Mouse (Mus musculus): ENCODE results near the gene Arfgap1.

Arfgap1 gene

DNA sequence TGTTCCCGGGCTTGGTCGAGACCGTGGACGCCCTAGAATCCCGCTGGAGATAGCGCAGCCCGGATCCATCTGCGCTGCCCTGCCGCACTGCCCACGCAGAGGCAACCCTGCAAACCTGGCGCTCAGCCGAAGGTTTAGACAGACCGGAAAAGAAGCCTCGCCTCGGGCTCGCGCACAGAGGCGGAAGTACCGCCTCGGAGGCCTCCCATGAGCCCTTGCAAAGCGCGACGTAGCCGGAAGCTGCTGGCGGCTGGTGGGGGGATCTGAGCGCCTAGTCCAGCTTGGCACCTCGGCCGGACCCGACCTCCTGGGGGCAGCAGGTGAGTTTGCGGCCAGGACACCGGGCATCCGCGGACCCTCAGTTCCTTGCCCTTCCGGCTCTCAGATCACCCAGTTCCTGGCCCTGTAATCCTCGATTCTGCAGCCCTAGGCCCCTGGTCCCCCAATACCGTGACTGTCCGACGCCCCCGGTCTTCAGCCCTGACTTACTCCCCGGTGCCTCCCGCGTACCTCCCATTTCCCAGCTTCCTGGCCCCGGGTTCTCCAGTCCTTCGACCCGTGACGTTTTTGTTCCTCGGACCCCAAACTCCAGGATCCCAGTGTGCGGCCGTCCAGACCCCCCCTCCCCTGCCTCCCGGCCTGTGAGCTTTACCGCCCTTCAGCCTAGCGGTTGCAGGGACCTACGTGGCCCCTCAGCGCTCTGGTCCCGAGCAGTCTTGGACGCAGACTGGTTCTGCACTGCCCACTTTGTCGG, at the start of gene Arfgap1:
Gene Arfgap1 (plus strand): TSS at position 216 of the 754 bp plus-strand sequence.
- DNase-seq (ENCODE audit: low read depth, low spot score), result peak; percentile 87

DNA sequence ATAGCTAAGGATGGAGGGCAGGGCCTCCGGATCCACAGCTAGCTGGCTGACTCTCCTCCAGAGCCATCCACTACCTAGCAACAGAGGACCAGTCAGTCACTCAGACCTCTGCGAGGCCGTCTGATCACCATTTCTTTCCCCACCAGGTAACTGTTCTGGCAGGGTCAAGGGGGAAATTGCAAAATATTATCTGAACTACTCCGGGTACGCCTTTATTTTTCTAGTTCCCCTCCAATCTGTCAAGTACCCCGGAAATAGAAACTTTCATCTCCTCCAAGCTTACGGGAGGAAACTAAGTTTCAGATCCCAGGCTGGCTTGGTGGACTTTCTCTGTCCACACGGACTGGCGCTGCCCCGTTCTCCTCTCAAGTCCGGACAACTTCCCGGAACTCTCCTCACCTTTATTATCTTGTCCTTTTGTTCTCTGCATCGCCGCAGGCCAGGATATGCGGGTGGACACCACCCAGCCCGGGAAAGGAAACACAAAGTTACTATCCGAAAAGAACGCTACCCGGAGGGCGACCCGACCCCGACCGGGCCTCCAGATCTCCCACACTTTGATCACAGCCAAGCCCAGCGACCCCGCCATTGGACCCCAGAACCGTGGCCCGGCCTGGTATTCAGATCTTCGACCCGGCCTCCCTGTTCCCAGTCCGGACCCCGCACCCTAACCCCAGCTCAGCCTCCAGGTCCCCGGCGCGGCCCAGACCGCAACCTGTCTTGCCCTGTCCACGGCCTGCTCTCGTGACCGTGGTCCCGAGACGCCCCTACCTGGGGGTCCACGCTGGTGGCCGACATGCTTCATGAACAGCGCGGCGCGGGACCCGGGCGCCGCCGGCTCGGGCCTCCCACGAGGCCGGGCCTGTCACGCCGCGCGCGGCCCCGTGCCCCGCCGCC, 46.9 kb upstream of the Arfgap1 start:
- peak; percentile 38 for DNase-seq (ENCODE audit: low read depth, low spot score)

DNA sequence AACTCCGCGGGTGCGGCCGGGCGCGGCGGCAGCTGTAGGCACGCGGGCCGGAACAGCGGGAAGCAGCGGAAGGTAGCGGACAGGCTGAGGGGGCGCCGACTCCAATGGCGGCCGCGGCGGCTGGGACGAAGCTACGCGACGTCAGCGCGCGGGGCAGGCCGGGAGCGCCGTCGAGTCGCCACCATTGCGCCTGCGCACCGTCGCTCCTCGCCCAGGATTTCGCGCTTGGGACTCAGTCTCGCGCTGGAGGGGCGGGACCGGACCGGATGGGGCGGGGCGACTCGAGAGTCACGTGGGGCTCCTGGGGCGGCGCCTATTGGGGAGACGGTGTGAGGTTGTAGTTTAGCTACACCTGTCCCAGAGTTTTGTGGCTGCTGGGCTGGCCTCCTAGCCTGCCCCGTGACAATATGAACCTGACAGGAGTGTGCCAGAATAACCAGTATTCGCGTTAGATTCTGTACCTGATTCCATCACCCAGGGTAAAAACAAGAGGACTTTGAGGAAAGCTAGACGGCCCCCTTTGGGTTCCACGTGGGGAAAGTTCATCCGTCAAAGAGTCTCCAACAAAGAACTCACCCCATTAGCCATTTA, 46.1 kb upstream of the Arfgap1 start, which contains the start of gene Ythdf1:
Gene Ythdf1 (minus strand): TSS at position 140 of the 591 bp plus-strand sequence.
- DNase-seq (ENCODE audit: low read depth, low spot score), result peak; percentile 96

DNA sequence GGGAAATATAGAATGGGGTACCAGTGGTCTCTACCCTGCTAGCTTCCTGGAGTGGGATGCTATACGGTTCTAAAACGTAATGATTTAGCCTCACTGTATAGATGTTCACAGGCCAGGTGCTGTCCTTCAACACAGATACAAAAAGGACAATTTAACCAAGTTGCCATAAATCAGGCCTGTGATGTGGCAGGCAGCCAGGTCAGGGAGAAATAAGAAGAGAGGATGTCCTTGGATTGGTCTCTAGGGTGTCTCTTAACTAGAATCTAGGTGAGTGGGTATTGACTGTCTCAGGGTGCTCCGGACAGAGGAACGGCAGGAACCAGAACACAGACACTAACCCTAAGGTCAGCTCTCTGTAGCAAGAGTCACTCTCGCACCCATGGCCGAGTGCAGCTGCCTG, 44.3 kb upstream of the Arfgap1 start:
- no peak for DNase-seq (ENCODE audit: low read depth, low spot score)

DNA sequence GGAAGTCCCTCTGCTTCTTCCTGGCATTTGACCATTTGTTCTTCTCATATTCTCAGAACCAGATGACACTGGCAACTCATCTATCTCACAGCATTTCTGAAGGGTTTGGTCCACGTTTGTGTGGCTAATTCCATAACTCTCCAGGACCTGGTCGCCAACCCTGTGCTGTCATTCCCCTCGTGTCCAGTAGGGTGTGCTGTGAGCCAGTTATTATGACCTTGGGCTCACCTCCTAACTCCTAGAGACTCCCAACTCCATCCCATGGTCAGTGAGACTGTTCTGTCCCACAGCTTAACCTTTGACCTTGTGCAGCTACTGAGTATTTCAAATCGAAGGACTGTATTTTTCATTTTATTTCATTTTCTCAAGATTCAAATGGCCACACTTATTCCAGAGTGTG, 41.8 kb upstream of the Arfgap1 start:
- DNase-seq (ENCODE audit: low read depth, low spot score), result peak; percentile 71

DNA sequence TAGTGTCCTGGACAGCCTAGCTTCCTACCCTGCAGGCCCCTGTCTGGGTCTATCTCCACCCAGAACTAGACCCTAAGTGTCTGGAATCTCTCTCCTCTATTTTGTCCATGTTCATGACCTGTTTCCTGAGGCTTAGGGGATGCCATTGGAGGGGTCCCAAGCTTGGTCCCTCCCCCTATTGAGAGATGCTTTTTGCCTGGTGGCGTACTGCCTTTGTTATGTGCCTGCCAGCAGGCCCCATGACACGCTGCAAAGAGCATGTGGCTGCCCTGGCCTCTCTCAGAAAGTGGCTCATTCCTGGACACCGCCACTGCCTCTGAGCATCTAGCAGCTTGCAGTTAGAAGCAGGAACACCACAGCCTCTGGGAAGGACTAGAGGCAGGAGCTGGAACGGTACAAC, 38.3 kb upstream of the Arfgap1 start, which contains the start of gene Birc7:
Gene Birc7 (plus strand): TSS at position 301 of the 400 bp plus-strand sequence.
- peak; percentile 16 for DNase-seq (ENCODE audit: low read depth, low spot score)

DNA sequence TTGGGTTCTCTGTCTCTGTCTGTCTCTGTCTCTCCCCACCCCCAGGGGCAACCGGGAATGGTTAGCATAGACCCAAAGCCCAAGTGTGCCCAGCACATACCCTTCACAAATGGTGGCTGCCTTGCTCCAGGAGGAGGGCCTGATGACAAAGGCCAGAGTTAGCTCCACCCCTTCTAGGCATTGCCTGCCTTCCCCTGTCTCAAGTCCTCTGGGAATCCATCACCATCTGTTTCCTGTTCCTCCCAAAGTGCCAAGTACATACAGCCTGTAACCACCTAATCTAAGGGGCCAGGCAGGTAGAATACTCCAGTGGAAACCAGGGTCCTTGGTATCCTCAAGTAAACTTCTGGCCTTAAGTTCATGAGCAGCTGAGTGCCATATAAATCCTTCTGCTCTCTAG, 34.6 kb upstream of the Arfgap1 start:
- DNase-seq (ENCODE audit: low read depth, low spot score), result peak; percentile 28

DNA sequence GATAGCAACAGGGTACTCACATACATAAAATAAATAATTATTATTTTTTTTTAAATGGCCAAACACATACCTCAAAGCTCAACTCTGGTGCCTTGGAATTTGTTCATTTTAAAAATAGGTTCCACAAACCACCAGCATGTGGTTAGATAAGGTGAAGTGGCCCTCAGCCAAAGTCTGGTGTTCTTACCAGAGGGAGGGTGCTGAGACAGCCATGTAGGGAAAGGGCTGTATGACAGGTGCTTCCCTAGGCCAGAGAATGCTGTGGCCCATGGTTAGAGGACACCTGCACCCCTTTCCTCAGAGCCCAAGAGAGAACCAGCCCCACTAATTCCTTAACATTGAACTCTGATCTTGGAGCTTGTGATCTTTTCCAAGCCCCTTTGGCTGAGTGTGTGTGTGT, 26.8 kb upstream of the Arfgap1 start:
- DNase-seq (ENCODE audit: low read depth, low spot score), result no peak

DNA sequence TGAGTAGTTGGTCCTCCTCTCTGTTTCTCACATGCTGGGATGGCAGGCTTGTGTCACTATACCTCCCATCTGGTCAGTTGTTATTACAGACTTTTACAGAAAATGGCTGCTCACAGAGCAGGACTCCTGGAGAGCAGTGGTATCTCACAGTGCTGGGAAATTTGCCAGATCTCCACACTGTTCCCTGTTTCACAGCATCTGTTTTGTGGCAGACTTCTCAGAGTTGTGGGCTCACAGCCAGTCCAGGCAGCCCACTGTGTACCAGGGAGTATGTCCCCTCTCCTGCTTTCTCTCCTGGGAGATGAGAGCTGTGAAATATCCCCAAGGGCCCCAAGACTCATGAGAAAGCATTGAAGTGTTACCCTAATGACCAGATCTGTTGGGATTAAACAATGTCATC, 25.2 kb upstream of the Arfgap1 start:
- no peak for DNase-seq (ENCODE audit: low read depth, low spot score)

DNA sequence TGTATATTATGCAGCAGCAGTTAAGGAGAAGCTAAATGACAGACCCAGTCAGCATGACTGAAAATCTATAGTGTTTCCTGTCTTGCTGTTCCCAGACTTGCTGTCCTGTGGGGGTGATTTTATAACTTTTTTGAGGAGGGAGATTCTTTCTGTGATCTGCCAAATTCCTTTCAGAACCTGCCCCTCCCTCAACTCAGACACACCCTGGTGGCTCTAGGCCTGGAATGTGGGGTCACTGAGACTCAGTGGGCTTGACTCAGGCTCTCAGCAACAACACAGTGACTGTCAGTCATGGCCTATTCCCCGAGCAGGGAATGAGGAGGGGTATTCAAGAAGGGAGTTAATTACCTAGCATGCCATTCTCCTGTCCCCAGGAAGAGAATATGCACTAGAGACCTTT, 17.1 kb upstream of the Arfgap1 start:
- peak; percentile 79 for DNase-seq (ENCODE audit: low read depth, low spot score)

DNA sequence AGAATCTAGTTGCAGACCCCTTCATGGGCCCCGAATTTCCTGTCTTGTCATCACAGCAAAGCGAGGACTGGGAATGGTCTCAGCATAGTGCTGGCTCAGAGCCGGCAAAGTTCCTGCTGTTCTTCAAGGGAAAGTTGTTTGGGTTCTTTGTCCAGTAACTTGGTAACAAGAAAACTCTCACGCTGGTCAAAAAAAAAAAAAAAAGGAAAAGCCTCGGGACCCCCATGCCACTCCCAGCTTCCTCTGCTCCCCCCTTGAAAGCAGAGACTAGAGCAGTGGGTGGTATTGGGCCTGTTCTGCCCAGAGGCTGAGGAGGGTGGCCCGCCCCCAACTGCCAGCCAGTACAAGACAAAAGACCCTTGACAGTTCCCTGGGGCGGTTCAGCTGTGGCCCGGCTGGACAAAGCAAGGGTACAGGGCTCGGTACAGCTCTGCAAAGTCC, 14.3 kb upstream of the Arfgap1 start:
- peak; percentile 57 for DNase-seq (ENCODE audit: low read depth, low spot score)

DNA sequence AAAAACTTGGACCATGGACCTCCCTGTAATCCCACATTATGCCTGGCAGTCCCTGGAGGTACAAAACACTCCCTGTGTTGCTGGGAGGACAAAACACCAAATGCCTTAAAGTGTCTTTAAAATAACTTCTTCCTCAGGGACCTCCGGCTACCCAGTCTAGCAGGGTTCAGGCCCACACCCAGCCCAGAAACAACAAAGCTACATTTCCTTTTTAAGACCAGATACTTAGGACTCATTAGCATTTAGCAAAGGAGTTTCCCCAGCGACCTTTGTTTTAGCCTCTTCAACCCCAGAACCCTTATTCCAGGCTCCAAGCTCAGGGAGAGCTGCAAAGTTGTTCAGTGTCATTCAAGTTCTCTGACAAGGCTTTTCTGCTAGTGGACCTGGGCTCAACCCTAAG, 13.4 kb upstream of the Arfgap1 start:
- peak; percentile 79 for DNase-seq (ENCODE audit: low read depth, low spot score)

DNA sequence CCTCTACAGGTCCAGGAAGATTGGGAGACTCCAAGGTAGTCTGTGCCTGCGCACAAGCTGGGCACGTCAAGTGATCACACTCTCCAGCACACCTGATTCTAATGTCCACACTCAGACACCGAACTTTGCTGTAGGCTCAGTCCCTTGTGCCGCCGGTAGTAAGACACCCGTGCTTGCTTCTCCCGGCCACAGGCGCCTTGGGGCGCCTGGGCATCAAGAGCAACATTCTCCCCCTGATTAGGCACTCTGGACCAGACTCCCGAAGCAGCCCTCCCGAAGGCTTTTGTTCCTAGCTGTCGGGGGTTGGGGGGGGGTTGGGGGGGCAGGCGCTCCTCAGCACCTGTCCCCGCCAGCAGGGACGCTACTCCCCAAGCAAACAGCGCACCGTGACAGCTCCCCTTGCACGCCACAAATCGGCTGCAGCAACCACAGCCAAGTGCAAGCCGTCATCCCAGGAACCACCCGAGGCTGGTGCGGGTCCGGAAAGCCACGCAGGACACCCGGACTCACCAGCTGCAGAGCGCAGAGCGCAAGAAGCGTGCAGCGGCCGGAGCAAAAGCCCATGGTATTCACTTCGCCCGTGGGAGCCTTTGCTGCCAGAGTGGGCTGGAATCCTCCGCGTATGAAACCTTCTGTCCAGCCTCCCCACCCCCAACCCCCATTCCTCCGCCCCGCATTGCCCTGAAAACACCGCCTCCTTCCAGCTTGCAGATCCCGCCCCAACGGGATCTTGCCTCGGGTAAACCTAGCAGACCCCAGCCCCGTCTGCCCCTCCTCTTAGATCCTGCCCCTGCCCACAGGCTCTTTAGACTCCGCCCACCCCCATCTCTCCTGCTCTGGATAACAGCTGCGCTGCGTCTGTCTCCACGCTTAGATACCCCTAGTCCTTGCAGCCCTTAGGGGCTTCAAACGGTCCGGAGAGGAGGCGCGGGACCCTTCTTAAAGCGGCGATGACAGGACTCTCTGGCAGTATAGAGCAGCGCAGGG, 12.7 kb upstream of the Arfgap1 start, which contains the start of gene Nkain4:
Gene Nkain4 (minus strand): TSS at position 639 of the 987 bp plus-strand sequence.
- peak; percentile 95 for DNase-seq (ENCODE audit: low read depth, low spot score)

DNA sequence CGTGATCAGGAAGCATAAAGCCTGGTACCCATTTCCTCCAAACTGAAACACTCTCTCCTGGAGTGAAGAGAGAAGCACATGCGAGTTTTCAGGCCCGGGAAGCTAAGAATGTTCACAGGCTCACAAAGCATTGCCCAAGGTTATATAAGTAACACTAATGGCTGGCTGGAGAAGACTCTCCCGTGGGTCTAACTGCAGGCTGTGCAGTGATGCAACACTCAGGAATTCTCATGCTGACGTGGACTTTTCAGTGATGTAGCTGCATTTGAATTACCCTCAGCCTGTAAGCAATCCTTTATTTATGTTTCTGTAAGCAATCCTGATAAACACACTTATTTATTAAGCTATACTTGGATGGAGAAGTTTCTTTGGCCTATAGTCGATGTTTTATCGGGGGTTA, 7.4 kb upstream of the Arfgap1 start:
- no peak for DNase-seq (ENCODE audit: low read depth, low spot score)

DNA sequence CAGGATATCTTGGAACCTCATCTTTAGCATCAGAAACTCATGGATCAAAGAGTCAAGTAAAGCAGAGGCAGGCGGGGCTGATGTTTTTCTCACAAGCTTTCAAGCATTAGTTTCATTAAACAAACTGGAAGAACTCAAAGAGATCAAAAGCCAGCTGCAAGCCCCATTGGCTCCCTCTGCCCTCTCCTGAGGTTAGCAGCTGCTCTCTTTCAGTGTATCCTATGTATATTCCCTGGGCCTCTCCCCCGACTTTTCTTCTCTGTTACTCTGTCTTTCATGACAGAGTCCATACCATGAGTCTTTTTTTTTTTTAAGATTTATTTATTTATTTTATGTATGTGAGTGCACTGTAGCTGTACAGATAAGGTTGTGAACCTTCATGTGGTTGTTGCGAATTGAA, 6.8 kb upstream of the Arfgap1 start:
- DNase-seq (ENCODE audit: low read depth, low spot score), result no peak

DNA sequence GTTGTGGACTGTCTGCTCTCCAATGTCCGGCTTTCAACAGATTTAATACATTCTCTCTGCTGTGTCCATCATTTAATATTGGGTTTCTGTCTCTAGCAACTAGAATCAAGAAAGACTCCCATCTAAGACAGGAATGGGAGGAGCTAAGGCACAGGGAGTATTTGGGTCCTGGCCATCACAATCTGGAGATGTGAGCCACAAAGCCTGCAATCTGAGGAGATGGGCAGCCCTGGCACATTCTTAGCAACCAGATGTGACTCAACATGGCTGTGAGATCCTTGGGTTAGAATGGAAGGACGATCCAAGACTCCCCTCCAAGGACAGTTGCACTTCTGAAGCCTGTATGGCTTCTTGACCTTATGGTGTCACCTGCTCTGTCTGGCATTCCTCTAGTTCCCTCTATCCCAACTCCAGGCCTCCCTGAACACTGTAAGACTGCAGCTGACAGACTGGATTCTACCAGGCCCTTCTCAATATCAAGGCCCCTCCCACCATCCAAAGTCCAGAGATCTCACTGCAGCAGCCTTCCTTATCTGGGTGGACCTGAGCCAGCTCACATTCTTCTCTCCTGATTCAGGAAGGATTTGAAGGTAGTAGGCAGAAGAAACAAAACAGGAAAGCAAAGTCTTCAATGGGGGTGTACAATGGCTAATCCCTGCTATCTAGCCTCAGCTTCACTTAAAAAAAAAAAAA, 4.3 kb upstream of the Arfgap1 start:
- DNase-seq (ENCODE audit: low read depth, low spot score), result no peak

DNA sequence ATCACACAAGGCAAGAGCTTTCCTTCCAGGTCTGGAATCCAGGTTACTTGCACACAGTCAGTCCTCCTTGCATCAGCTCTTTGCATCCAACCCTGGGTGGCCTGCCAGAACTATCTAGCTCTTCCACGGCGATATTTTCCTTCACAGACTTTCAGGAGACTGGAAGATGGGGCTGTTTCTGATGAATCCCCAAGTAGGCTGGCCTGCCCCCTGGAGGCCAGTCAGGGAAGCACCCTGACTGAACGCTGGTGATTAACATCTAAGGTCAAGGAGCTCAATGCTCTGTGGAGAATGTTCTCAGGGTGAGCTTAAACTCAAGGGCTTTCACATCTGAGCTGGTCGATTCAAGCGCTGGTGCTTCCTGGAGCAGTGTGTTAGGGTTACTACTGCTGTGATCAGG, 3.1 kb upstream of the Arfgap1 start:
- peak; percentile 85 for DNase-seq (ENCODE audit: low read depth, low spot score)

DNA sequence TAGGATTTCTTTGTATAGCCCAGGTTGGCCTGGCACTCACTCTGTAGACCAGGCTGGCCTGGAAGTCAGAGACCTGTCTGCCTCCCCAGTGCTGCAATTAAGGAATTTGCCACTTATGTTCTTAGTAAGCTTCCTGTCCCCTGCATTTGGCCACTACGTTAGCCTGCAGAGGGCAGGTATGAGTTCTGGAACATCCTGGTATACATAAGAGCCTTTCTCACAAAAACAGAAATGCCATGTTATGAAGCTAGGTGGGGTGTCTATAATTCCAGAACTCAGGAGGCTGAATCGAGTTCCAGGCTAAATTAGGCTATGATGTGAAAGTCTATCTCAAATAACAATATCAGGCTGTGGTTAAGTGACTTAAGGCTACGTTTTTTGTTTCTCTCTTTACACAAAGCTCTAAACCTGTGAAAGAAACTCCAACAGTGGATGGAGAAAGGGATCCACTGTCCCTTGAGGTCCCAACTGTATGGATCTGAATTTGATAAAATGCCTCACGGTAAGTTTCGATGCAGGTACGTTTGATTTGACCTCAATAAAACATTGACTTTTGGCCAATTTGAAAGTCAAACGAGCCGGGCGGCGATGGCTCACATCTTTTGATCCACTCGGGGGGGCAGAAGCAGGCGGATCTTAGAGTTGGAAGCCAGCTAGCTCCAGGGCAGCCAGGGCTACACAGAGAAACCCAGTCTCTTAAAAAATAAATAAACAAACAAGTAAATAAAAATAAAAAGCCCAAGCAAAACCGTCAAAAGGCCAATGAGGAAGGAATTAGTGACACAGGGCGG, 738 bp upstream of the Arfgap1 start:
- DNase-seq (ENCODE audit: low read depth, low spot score), result no peak

DNA sequence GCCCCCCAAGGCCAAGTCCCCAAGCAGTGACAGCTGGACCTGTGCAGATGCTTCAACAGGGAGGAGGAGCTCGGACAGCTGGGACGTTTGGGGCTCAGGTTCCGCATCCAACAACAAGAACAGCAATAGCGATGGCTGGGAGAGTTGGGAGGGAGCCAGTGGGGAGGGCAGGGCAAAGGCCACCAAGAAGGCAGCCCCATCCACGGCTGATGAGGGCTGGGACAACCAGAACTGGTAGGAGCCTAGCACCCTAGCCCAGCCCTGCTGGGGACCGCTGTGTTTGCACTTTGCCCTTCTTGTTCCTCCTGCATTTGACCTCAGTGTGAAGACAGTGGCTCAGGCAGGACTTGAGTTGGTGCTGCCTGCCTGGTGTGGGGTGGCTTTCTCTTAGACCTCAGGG, 14.1 kb downstream of the Arfgap1 start:
- DNase-seq (ENCODE audit: low read depth, low spot score), result no peak

Measured in R1 (cell line).